Mouse (Mus musculus): ENCODE measurements at regions not wholly inside any gene's neighbourhood (a gene's known extent, or its start where the extent isn't known, plus 50 kb on each side); places are given as distances from the start of the nearest gene placed in this dataset.

DNA sequence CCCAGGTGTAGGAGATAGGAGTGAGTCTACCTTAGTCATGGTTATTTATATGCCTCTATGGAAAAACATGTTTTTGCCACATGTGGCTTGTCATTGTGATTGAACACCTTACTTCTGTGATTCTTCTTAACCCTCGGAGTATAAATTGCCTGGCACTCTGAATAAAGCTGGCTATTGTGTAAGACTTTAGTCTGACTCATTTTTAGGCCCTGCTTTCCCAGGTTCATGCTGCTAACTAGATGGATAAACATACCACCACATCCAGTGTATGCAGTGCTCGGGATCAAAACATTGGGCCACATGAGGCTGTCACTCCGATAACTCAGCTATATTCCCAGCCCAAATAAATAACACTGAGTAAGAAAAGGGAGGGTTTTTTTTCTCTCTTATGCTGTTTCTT is 287.2 kb downstream of the Gsdmc2 start:
- no peak for ATAC-seq (replicated peaks; ENCODE audit: poor library complexity)

DNA sequence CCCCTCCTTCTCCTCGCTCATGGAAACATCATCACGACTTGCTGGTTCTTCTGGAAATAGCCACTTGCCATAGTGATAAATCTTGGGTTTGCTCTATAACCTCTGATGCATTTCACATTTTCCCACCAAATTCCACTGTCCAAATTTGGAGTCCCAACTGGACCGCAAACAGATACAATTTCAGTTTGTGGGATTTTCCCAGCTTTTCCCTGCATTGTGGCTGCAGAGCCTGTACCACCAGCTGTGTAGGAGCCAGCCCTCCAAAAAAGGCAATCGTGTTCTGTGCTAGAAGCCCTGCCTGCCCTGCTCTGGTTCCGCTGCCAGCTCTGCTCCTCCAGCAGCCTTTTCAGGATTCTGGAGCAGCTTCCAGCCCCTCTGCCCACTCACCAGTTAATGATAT is 291.4 kb downstream of the Gsdmc2 start:
- no peak for ATAC-seq (replicated peaks; ENCODE audit: poor library complexity)

- no peak for ATAC-seq (replicated peaks; ENCODE audit: poor library complexity)
These were observed 312.5 kb downstream of the Gsdmc2 start for GRCm38 (mm10) chr15:63532337-63533055.

DNA sequence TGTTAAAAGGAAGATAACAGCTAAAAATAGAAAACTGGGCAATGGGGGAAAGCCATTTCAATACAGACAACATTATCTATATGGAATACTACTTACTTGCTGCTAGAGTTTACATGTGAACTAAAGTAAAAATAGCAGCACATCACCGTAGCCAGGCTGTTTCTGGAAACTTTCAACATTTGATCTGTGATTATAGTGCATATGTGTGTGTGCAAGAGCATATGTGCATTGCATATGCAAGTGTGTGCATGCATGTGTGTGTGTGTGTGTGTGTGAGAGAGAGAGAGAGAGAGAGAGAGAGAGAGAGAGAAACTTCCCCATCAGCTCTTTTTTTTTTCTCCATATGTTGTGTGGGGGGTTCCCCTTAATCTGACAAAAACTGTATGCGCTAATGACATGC is 317.7 kb downstream of the Gsdmc2 start:
- ATAC-seq (replicated peaks; ENCODE audit: poor library complexity), result no peak

DNA sequence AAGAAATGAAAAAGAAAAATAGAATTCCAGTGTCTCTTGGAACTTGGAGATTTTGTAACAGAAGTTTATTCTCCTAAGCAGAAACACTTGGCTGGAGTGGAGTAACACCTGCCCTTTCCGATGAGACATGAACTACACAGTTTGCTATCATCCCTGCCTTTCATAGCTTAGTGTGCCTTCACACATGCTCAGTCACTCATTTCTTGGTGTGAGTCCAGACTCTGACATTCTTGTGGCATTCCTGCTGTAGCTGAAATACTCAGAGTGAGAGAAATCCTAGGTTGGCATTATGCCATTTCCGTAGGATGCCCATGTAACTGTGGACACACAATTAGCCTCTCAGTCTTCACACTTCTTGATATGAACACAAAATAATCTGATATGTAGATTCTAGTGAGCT is 318.2 kb downstream of the Gsdmc2 start:
- ATAC-seq (replicated peaks; ENCODE audit: poor library complexity), result no peak

DNA sequence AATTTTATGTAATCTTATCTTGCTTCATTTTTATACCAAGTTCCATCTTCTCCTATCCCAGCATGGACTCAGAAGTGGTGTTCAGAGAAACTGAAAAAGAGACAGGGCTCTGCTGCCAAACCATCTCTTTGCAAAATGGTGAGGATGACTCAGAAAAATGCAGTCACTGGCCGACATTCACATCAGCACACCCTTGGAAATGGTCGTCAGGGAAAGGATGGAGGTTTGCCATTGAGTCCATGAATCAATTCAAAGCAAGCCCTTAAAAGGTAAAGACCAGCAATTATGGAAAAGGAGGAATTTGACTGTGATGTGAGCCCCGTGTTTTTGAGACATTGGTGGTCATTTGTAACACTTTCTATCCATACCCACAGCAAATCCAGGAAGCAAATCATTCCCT is 327.7 kb downstream of the Gsdmc2 start:
- ATAC-seq (replicated peaks; ENCODE audit: poor library complexity), result no peak

GRCm38 (mm10) chr15:63500453-63500852 is 344.5 kb downstream of the Gsdmc2 start:
- peak; percentile 33 for ATAC-seq (replicated peaks; ENCODE audit: poor library complexity)

GRCm38 (mm10) chr15:63498483-63498882 is 346.5 kb downstream of the Gsdmc2 start:
- ATAC-seq (replicated peaks; ENCODE audit: poor library complexity), result peak; percentile 83

GRCm38 (mm10) chr15:63497207-63497606 is 347.8 kb downstream of the Gsdmc2 start:
- peak; percentile 87 for ATAC-seq (replicated peaks; ENCODE audit: poor library complexity)

GRCm38 (mm10) chr15:63484910-63485309 is 360.1 kb downstream of the Gsdmc2 start:
- no peak for ATAC-seq (replicated peaks; ENCODE audit: poor library complexity)

GRCm38 (mm10) chr15:63484217-63484887 is 360.6 kb downstream of the Gsdmc2 start:
- ATAC-seq (replicated peaks; ENCODE audit: poor library complexity), result no peak

GRCm38 (mm10) chr15:63479270-63479805 is 365.6 kb downstream of the Gsdmc2 start:
- ATAC-seq (replicated peaks; ENCODE audit: poor library complexity), result no peak

GRCm38 (mm10) chr15:63466916-63467315 is 378.1 kb downstream of the Gsdmc2 start:
- no peak for ATAC-seq (replicated peaks; ENCODE audit: poor library complexity)

DNA sequence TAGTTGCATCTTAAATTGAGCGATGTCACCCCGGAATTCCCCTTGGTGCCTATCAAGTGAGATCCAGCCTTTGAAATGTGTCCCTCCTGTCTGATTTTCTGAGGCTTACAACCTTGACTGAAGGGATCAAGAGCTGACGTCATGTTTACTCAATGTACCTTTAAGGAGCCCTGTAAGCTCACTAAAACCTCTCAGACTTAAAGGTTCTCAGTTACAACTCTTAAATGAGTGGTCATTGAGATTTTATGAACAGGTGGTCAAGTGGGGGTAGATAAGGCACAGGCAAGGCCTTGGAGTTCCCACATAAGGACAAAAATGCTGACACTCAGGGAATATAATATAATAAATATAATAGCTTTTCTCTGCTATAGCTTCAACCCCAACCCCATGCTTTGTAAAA is 392.4 kb downstream of the Gsdmc2 start:
- no peak for ATAC-seq (replicated peaks; ENCODE audit: poor library complexity)

GRCm38 (mm10) chr15:63446288-63446687 is 398.7 kb downstream of the Gsdmc2 start:
- ATAC-seq (replicated peaks; ENCODE audit: poor library complexity), result no peak

- ATAC-seq (replicated peaks; ENCODE audit: poor library complexity), result no peak
These were observed 400.0 kb downstream of the Gsdmc2 start for GRCm38 (mm10) chr15:63445016-63445415.

- no peak for ATAC-seq (replicated peaks; ENCODE audit: poor library complexity)
These were observed 402.7 kb downstream of the Gsdmc2 start for GRCm38 (mm10) chr15:63442146-63442780.

DNA sequence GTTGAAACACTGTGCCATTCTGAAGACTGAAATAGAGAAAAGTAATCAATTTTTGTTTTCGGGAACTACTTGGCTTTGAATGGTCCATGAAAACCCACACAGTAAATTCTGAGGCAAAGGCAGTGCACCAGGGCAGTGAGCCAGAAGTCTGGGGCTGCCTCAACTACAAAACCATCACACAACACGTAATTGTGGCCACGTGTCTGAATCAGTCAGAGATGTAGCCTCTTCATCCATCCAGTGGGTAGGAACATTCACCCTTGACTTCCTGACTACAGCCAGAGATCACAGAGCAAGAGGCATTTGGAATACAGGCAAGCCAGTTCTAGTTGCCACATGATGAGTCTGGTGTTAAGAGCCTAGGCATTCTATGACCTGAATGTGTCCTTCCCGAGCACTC is 432.3 kb downstream of the Gsdmc2 start:
- no peak for ATAC-seq (replicated peaks; ENCODE audit: poor library complexity)

- ATAC-seq (replicated peaks; ENCODE audit: poor library complexity), result no peak
These were observed 433.2 kb downstream of the Gsdmc2 start for GRCm38 (mm10) chr15:63411771-63412118.

DNA sequence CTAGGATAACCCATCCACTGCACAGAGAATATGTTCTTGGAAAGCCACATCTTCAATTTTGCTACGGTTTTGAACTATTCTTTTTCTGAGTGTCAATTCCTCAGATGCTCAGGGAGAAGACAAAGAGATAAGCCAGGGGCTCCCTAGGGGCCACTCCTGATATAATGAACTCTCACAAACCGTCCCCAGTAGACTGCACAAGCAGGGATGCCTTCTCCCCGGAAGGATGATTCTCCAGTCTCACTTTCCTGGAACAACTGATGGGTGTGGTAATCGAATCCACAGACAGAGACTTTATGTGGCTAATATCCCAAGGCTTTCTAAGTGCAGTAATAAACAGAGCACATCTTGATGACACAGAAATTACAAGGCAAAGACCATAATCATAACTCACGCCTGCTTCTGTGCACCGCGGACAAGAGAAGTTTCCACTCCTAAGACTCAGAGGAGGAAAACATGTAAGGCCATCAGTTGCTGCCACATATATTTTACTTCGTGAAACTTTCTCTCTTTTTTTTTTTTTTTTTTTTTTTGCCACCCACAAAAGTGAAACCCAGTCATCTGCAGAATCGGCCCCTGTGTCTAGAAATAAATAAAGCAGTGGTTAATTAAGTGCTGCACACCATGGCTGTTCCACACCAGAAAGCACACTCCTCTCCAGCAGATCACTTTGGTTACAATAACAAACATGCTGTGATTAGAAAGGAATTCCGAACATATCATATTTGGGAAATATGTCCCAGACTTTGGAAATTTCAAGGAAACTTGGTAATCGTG is 433.8 kb downstream of the Gsdmc2 start:
- ATAC-seq (replicated peaks; ENCODE audit: poor library complexity), result no peak

DNA sequence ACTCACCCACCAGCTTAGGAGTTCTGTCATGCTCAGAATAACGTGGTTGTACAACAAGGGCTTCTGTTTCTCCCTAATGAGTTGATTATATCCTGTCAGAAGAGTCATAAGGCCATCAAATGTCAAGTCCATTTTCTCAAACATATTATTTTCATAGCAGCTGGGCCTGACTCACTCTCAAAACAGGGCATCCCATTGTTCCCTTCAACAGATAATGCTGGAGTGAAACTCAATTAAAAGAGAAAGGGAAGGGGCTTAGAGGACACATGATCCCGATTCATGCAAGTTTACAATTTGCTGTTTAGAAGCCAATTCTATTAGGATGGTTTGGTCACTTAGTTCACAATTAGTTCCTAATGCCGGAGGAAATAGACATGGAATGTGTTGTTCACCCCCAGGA is 444.5 kb downstream of the Gsdmc2 start:
- no peak for ATAC-seq (replicated peaks; ENCODE audit: poor library complexity)

Data from megakaryocyte progenitor cell, adult 5-6 weeks (primary cell).